Mouse (Mus musculus) layer of hippocampus, adult 18-20 months (tissue): ENCODE measurements around the gene Ikzf4. TPM values are rescaled to one million over a fixed set of nuclear protein-coding genes. Genes with fewer than 3 reads are reported as not detected.
"Not testable (repeated sequence)": the region's sequence is repeated elsewhere in the genome, so short reads cannot be mapped to it uniquely, and the experiment has no call there.

Source experiments
- DNase-seq, 2 experiments: peaks; one replicate each; pipeline ENCODE4 v3.0.0; 2022; ENCODE audit warnings: low spot score in 2 of 2
- total RNA-seq, 2 experiments: library from RNA; stranded (reverse); gene quantifications; 2 replicates each; pipeline ENCODE4 v1.2.3; 2021

The Ikzf4 gene
- total RNA-seq, 2 experiments from 2014 or later = 15.5 to 16.5 TPM

GRCm38 (mm10) chr10:128640891-128641290 lies 4.9 kb downstream of the Ikzf4 start:
- no peak for DNase-seq

GRCm38 (mm10) chr10:128639999-128640398 lies 5.8 kb downstream of the Ikzf4 start:
- no peak for DNase-seq

- no peak for DNase-seq
Observed at GRCm38 (mm10) chr10:128637011-128637410, 8.8 kb downstream of the Ikzf4 start.

- no peak for DNase-seq
Observed at GRCm38 (mm10) chr10:128636561-128636960, 9.2 kb downstream of the Ikzf4 start.

- no peak for DNase-seq
Observed at GRCm38 (mm10) chr10:128635697-128636096, 10.1 kb downstream of the Ikzf4 start.

- no peak for DNase-seq
Observed at GRCm38 (mm10) chr10:128631571-128631970, 14.2 kb downstream of the Ikzf4 start.

- not testable (repeated sequence) for DNase-seq
Observed at GRCm38 (mm10) chr10:128630306-128630705, 15.5 kb downstream of the Ikzf4 start.

GRCm38 (mm10) chr10:128629746-128630145 lies 16.0 kb downstream of the Ikzf4 start:
- no peak for DNase-seq

GRCm38 (mm10) chr10:128627398-128628317 lies 18.1 kb downstream of the Ikzf4 start:
- no peak for DNase-seq

GRCm38 (mm10) chr10:128626311-128627310 lies 19.2 kb downstream of the Ikzf4 start, which contains the start of gene Rps26:
TSS of gene Rps26 (minus strand) at chr10:128626747.
- DNase-seq = peak; percentile 89 to 97

GRCm38 (mm10) chr10:128625287-128625894 lies 20.4 kb downstream of the Ikzf4 start:
- no peak for DNase-seq

- DNase-seq = not testable (repeated sequence)
Observed at GRCm38 (mm10) chr10:128623106-128623613, 22.6 kb downstream of the Ikzf4 start.

- DNase-seq = no peak
Observed at GRCm38 (mm10) chr10:128622702-128623101, 23.1 kb downstream of the Ikzf4 start.

- no peak for DNase-seq
Observed at GRCm38 (mm10) chr10:128621986-128622520, 23.7 kb downstream of the Ikzf4 start.

- no peak for DNase-seq
Observed at GRCm38 (mm10) chr10:128620241-128620640, 25.6 kb downstream of the Ikzf4 start.

GRCm38 (mm10) chr10:128619148-128619547 lies 26.6 kb downstream of the Ikzf4 start:
- DNase-seq = not testable (repeated sequence)

- no peak for DNase-seq
Observed at GRCm38 (mm10) chr10:128618570-128618969, 27.2 kb downstream of the Ikzf4 start.

- not testable (repeated sequence) for DNase-seq
Observed at GRCm38 (mm10) chr10:128615798-128616448, 29.9 kb downstream of the Ikzf4 start.

- no peak for DNase-seq
Observed at GRCm38 (mm10) chr10:128614934-128615333, 30.9 kb downstream of the Ikzf4 start.

GRCm38 (mm10) chr10:128613820-128614219 lies 32.0 kb downstream of the Ikzf4 start:
- DNase-seq = not testable (repeated sequence)
